Mouse (Mus musculus): Measurements from ENCODE around the gene Uchl4.

- TF ChIP-seq CTCF (IDR thresholded peaks at IDR 0.05; ENCODE audit: borderline replicate concordance, insufficient read depth, low read depth, low read length), result no peak
- no peak for TF ChIP-seq POLR2A (IDR thresholded peaks at IDR 0.05; ENCODE audit: borderline replicate concordance, insufficient read depth, low read length)
These were observed 2.6 kb upstream of the Uchl4 start for GRCm38 (mm10) chr9:64232257-64232957.
